In genomic region chr17:88632631-88633030, GRCm38 (mm10) we compare ENCODE assay signal across 23 mouse cellular contexts. TPM values are rescaled to one million over a fixed set of nuclear protein-coding genes. Genes with fewer than 3 reads are reported as not detected.
"Had no signal": no experiment of that assay in that cellular context is flagged by ENCODE, and none has a peak within 500 bp of the region (broad histone marks: within the 10 kb centered on the region; RNA-seq: fewer than 3 reads in every experiment).

No protein-coding gene starts in this region.

- H3K36me3 ChIP-seq: neural tube, embryonic 13.5 days; neural tube, embryonic 15.5 days had no signal

- DNase-seq: lung, adult 18-20 months; lung, embryonic 14.5 days; lung, postnatal 10 days; lung, postnatal 4 days; midbrain, embryonic 14.5 days; retina, postnatal 1 day; right cerebral cortex, adult 18-20 months; right cerebral cortex, postnatal 25 days; right cerebral cortex, postnatal 4 days; spleen, adult 18-20 months; thymus, adult 18-20 months; thymus, postnatal 14 days; thymus, postnatal 36 days had no signal

- ATAC-seq: midbrain, embryonic 16.5 days had no signal

- H3K9me3 ChIP-seq: midbrain, embryonic 10.5 days; midbrain, embryonic 12.5 days; neural tube, embryonic 13.5 days; neural tube, embryonic 15.5 days had no signal

- H3K27ac ChIP-seq: midbrain, embryonic 10.5 days; midbrain, embryonic 12.5 days; neural tube, embryonic 13.5 days; neural tube, embryonic 15.5 days had no signal

- H3K27me3 ChIP-seq: midbrain, embryonic 12.5 days; neural tube, embryonic 13.5 days; neural tube, embryonic 15.5 days had no signal

- H3K9ac ChIP-seq: lung, embryonic 14.5 days; midbrain, embryonic 12.5 days; neural tube, embryonic 13.5 days; neural tube, embryonic 15.5 days had no signal

- H3K4me2 ChIP-seq: lung, embryonic 14.5 days; midbrain, embryonic 12.5 days; neural tube, embryonic 13.5 days; neural tube, embryonic 15.5 days had no signal

- H3K4me3 ChIP-seq: midbrain, embryonic 10.5 days; midbrain, embryonic 12.5 days; myocyte; neural tube, embryonic 13.5 days; neural tube, embryonic 15.5 days had no signal

RNA-seq across cellular contexts. Expression of gene Ston1, which starts 35.1 kb away (rescaled TPM):
- total RNA-seq: megakaryocyte, adult 5-6 weeks had no signal

RNA-seq across cellular contexts. Expression of gene Gtf2a1l, which starts 35.8 kb away (rescaled TPM):
- total RNA-seq: megakaryocyte, adult 5-6 weeks; megakaryocyte-erythroid progenitor cell, adult 5-6 weeks had no signal
- polyA plus RNA-seq: lung, embryonic 14.5 days; midbrain, embryonic 14.5 days; myocyte; neural tube, embryonic 13.5 days; small intestine, adult 2 months; thymus, postnatal 0 days had no signal
